Mouse (Mus musculus) telencephalon, adult 2 months (tissue): ENCODE measurements at regions not wholly inside any gene's neighbourhood (a gene's known extent, or its start where the extent isn't known, plus 50 kb on each side); places are given as distances from the start of the nearest gene placed in this dataset.
A peak's percentile ranks its signal among the peaks of the same experiment; 100 is the strongest.

Experiments used
- DNase-seq: peaks from one replicate; pipeline ENCODE4 v3.0.0-alpha.2; 2011; ENCODE audit warnings: low read depth, low spot score

GRCm38 (mm10) chr12:58443007-58443406 lies 173.9 kb upstream of the Clec14a start:
- DNase-seq, result no peak

GRCm38 (mm10) chr12:58441962-58442361 lies 172.9 kb upstream of the Clec14a start:
- DNase-seq, result no peak

GRCm38 (mm10) chr12:58440666-58441065 lies 171.6 kb upstream of the Clec14a start:
- no peak for DNase-seq

GRCm38 (mm10) chr12:58437031-58437430 lies 167.9 kb upstream of the Clec14a start:
- no peak for DNase-seq

- DNase-seq, result no peak
Observed at GRCm38 (mm10) chr12:58434504-58434903, 165.4 kb upstream of the Clec14a start.

GRCm38 (mm10) chr12:58429929-58430328 lies 160.8 kb upstream of the Clec14a start:
- DNase-seq, result peak; percentile 66

GRCm38 (mm10) chr12:58426758-58427157 lies 157.7 kb upstream of the Clec14a start:
- peak; percentile 51 for DNase-seq

- DNase-seq, result no peak
Observed at GRCm38 (mm10) chr12:58425961-58426360, 156.9 kb upstream of the Clec14a start.

GRCm38 (mm10) chr12:58423581-58423980 lies 154.5 kb upstream of the Clec14a start:
- no peak for DNase-seq

- DNase-seq, result peak; percentile 31
Observed at GRCm38 (mm10) chr12:58401904-58402303, 132.8 kb upstream of the Clec14a start.

- DNase-seq, result peak; percentile 28
Observed at GRCm38 (mm10) chr12:58360258-58360657, 91.2 kb upstream of the Clec14a start.

GRCm38 (mm10) chr12:58334163-58334562 lies 65.1 kb upstream of the Clec14a start:
- DNase-seq, result no peak

- DNase-seq, result no peak
Observed at GRCm38 (mm10) chr12:58329913-58330312, 60.8 kb upstream of the Clec14a start.

- no peak for DNase-seq
Observed at GRCm38 (mm10) chr12:58323953-58324352, 54.9 kb upstream of the Clec14a start.
